Mouse (Mus musculus) bone marrow, adult 2 months (tissue): Measurements from ENCODE around the gene Pdha2.

ENCODE experiments used
- CTCF ChIP-seq: fragments of 200-500 bp; IDR thresholded peaks from 2 replicates; pipeline ENCODE4 v1.5.1; 2011; ENCODE audit warnings: low read length, control low read depth; ENCODE audit not compliant: control insufficient read depth, insufficient read depth
- POLR2A ChIP-seq: fragments of 200-500 bp; IDR thresholded peaks from 2 replicates; pipeline ENCODE4 v1.6.1; 2011; ENCODE audit warnings: low read depth, mild to moderate bottlenecking, control low read depth, low read length, borderline replicate concordance; ENCODE audit not compliant: control insufficient read depth

DNA sequence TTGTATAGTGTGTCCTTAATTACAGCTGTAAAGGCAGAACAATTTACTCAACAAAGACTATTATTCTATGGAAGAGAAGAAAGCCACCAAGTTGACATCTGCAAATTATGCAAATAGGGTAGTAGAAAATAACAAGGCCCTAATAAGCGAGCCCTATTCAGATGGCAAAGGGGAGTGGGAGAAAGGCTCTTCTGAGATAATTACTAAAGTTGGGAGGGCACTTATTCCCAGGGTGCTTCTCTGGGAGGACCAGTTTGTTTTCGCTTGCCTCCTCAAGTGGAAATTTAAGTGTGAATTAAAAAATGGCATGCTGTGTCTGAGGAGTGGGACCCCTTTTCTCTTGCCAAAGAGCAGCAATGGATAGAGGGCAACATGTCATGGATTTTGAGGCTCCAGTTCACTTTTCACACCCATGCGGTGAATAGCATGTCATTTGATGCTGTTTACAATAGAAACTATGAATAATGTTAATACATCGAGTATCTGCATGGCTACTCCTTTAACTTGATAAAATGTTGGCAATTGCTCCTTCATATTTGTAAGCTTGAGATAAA is 14.8 kb downstream of the Pdha2 start:
- TF ChIP-seq CTCF (no peak), POLR2A (no peak)
